Mouse (Mus musculus): ENCODE measurements around the gene 2810408A11Rik.

The 2810408A11Rik gene

DNA sequence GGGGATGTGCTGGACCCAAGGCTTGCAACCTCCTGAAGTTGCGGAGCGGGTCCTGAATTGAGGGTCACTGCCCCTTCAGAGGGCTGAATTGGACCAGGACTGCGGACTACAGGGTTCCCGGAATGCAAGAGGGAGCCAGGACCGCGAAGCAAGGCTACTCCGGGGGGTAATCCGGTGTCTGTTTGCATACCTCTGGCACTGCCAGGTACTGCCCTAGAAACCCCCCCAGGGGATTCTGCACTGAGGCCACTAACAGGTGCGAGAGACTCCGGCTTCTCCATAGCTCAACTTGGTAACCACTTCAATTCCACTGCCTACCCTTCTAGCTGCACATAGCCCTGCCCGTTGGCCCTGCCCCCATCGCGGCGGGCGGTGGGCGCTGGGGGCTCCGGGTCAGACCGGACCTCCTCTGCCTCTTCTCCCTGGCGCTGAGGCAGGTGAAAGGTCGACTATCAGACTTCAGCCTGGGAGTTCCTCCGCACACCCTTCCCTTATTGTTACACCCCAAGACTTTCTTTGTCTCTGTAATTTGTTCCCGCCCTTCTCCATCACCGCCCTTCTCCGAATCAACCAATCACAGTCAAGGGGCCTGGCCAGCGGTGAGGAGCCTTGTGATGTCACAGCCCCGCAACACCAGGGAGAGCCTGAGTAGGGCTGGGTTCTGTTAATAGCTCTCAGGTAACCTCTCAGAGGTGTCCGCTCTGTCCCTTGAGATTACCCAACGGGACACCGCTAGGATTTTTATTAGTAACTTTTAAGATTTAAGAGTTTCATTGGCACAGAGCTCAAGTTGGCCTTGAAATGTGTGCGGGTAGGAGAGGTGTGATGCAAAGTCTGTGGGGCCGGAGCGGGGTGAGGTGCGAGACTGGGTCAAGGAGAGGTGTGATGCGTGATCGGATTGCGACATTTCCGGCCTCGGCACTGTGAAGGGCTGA is at the start of gene 2810408A11Rik, which contains the start of gene Neurl4:
2810408A11Rik (minus strand) TSS at position 517 of the 935 bp plus-strand sequence.
Neurl4 (plus strand) TSS at position 602 of the 935 bp plus-strand sequence.
- DNase-seq (ENCODE audit: low spot score in 2 of 2): peak; percentile 79 to 89

DNA sequence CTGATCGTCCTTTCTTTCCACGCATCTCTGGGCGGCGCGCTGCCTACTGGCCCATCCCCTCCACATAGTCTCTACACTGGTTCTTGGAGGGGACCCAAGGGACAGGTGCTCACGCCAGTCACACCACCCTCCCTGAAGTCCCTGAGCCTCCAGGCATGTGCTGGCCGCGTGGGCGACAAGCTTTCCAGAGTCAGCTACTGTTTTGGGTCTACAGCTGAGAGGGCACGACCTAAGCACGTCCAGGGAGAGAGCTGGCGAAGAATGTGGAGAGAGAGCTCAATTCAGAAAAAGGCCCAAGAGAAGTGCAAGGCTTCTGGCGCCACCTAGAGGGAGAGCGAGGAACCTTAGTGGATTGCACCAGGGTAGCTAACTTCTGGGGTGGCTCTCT is 48.0 kb upstream of the 2810408A11Rik start:
- peak; percentile 33 to 78 for DNase-seq (ENCODE audit: low spot score in 2 of 2)

DNA sequence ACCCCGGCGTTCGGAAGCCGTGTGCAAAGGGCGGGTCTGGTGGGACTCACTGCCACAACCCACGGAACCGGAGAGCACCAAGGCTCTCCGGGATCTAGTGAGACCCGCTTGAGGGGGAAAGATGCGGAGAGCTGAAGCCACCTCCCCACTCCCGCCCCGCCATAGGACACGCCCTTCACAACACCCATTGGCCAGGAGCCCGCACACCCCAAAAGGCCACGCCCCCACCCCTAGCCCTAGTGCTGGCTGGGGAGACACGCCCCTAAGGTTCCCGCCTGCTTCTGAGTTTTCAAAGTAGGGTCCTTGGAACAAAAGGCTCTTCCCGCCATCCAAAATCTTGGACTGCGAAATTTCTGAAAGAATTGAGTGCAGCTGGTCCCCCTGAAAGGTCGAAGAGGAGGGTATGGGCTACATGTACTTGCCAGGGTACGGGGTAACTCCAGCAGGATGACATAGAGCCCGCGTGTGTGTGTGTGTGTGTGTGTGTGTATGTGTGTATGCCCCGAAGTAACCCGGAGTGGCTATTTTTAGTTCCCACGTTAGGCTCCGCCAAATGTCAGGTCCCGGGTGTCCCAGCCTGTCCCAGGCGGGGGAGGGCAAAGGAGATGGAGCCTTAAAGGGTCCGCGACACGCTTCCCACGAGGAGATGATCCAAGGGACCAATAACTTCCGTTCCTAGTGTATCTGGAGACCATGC is 47.4 kb upstream of the 2810408A11Rik start, which contains the start of gene Slc2a4:
Slc2a4 (minus strand) TSS at position 123 of the 697 bp plus-strand sequence.
- peak in 1 of 2 experiments; percentile 41 for DNase-seq (ENCODE audit: low spot score in 2 of 2)

DNA sequence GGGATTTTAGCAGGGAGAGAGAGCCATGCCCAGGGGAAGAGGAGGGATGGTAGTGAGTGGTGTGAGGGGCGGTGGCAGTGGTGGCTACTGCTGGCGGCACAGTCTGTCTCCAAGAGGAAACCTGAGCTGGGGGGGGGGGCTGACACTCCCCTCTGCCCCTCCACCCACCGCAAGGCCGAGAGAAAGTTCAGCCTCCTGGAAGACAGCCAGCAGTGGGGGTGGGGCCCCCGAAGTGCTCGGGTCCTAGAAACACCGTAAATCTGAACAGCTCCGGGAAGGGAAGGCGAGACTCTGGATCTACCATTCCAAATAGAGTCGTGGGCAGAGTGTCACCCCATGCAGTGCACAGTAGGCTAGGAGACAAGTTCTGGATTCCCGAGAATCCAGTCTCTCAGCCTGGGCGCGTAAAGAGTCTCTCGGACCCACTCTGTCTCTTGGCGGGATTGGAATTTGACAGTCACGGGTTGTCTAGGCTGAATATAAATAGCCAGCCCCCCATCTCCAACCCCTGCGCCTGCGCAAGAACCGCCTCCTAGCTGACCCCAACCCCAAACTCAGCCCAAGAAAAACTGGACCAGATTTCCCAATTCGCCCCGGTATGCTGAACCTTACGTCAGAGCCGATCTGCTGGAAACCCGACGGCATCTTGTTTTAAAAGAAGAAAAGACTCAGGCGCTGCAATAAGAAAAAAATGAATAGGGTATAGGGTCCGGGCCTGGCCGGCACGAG is 46.7 kb upstream of the 2810408A11Rik start:
- no peak for DNase-seq (ENCODE audit: low spot score in 2 of 2)

DNA sequence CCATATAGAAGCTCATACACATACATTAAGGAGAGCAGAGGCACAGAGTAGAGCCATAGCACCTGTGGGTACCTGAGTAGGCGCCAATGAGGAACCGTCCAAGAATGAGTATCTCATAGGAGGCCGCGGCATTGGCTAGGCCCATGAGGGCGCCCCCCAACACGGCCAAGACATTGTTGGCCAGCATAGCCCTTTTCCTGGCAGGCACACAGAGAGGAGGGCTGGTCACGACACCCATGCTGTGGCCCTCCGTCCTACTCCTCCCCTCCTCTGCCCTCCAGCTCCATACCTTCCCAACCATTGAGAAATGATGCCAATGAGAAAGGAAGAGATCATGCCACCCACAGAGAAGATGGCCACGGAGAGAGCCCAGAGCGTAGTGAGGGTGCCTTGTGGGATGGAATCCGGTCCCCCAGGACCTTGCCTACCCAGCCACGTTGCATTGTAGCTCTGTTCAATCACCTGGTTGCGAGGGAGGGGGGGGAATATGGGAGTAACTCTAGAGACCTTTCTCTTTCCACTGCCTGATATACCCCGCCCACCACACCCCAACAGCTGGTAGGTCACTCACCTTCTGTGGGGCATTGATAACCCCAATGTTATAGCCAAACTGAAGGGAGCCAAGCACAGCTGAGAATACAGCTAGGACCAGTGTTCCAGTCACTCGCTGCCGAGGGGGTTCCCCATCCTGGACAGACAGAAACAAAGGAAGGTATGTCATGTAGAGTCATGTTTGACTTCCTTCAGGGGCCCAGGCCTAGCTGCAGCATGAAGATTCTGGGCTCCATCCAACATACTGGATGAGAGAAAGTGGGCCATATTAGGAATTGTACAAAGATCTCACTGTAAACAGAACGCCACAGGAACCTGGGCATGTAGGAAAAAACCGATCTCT is 45.5 kb upstream of the 2810408A11Rik start:
- no peak for DNase-seq (ENCODE audit: low spot score in 2 of 2)

DNA sequence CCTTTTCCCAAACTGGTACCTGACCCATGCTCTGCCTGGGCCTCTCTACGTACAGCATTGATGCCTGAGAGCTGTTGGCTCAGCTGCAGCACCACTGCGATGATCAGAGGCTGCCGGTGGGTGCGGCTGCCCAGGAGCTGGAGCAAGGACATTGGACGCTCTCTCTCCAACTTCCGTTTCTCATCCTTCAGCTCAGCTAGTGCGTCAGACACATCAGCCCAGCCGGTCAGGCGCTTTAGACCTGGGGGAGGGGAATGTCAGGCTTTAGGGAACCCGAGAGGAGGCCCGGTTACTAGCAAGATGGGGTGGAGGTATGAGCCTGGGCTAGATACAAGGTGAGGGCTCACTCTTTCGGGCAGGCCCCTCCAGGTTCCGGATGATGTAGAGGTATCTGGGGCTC is 44.4 kb upstream of the 2810408A11Rik start:
- DNase-seq (ENCODE audit: low spot score in 2 of 2): no peak

DNA sequence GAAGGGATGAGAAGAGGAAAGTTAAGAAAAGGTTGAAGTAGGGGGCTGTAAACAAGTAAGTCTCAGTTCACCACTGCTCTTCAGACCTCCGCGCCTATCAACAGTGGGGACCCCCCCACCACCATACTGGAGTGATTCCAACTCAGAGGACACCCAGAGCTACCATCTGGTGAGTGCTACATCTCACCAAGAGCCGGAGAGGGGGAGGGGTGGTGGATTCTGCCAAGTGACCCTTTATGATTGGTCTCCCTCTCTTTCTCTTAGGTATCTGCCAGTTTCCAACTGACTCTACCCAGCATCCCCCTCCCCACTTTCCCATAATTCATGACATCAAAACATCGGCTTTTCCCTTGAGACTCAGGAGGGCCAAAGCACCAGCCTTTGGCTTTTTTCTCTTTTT is 40.2 kb upstream of the 2810408A11Rik start:
- DNase-seq (ENCODE audit: low spot score in 2 of 2): no peak

DNA sequence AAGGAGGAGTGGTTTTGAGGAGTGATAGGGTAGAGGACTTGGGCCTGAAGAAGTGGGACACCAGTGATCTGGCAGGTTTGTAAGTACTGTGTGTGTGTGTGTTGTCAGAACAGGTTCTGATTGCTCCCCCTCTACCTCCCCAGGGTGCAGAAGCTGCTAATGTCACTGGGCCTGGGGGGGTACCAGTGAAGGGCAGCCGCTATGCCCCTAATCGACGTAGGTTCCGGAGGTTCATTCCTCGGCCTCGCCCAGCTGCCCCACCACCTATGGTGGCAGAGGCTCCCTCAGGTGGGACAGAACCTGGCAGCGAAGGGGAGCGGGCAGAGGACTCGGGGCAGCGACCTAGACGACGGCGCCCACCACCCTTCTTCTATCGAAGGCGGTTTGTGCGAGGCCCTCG is 38.9 kb upstream of the 2810408A11Rik start:
- DNase-seq (ENCODE audit: low spot score in 2 of 2): no peak

DNA sequence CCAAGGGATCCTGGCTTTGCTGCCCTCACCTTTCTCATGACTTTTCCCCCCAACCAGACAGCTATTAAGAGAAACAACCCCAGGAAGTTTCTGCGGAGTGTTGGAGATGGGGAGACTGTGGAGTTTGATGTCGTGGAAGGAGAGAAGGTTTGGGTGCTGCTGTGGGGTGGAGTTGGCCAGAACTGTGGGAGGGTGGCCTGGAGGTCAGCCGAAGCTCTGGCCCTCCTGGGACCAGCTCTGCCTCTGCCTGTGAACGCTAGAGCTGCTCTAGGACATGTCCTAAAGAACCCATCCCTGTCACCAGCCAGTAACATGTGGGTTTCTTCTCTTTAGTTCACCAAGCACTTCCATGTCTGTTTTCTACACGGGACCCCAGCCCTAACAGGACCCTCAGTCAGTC is 38.4 kb upstream of the 2810408A11Rik start:
- DNase-seq (ENCODE audit: low spot score in 2 of 2): no peak

DNA sequence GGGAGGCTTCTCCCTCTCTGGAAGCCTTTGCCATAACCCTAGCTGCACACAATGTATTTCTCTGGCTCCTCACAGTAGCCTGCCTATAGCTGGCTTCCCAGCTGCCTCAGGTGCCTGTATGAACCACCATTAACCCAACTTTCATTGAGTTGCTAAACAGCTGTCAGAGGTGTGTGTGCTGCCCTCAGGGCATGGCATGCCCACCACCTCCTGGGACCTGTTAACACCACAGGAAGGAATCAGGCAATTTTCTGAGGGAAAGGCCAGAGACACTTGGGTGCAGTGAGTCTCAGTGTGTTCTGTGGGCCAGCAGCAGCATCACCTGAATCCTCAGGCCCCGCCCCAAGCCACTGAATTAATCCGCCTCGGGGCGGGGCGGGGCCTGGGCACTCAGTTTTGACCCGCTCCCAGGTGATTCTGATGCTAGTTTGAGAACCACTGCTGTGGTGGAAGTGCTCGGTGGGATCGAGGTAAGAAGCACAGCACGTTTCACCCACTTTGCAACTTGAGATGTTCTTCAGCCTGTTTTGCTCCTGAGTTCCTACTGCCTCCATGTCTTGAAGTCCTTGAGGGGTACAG is 37.7 kb upstream of the 2810408A11Rik start:
- DNase-seq (ENCODE audit: low spot score in 2 of 2): no peak

DNA sequence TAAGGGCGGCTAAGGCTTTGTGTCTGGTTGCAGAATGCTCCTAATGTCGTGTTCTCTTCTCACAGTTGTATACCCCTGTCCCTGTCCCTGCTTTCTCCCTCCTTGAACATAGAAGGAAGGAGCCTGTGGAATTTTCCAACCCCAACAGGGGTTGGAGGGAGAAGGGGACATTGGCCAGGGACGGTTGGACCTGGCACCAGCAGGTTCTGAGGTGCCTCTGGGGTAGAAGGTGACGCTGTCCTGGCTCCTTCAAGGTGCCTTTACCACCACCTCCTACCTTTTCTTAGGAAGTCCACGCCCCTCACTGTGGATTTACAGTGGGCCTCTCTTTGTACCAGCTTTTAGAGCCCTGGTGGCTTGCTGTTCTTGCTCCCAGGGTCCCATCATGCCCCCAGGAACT is 37.0 kb upstream of the 2810408A11Rik start:
- no peak for DNase-seq (ENCODE audit: low spot score in 2 of 2)

DNA sequence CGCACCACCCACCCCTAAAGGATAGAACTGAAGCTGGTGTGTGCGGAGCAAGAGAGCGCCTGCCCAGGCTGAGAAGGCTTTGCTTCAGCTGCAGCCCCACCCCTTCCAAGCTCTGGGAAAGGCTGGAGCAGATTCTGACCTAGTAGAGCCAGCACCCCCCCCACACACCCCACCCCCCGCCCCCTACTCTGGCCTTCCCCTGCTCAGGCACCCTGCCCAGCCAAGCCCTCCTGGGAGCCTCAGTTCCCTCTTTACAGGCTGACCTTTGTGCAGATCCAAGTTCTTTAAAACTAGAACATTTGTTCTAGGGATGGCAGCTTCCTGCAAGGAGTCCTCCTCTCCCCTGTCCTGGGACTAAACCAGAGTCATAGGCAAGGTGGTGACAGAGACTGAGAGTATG is 36.6 kb upstream of the 2810408A11Rik start:
- no peak for DNase-seq (ENCODE audit: low spot score in 2 of 2)

DNA sequence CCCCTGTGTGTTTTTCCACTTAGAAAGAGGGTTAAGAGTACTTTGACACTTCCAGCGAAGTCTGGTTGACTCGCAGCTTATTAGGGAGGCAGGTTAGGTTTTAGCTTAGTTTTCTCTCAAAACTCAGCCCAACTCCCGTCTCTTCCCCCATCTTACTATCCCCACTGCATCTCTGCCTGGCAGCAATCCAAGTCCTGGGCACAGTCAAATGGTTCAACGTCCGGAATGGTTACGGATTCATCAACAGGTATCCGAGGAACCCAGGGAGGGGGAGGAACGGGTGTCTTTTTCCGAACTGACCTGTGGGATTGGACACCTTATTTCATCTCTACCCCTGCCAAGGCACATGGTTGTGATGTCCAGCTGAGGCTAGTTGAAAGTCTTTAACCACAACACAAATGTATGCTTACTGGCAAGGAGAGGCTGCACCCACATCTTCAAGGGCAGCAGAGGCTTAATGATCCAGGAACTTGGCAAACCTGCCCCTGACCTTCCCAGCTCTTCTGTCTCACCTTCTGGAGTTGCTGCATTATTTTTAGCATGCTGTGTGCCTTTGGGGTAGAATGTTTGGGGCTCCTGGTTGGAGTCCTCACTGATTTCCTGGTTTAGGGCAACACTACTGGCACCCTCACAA is 36.0 kb upstream of the 2810408A11Rik start:
- no peak for DNase-seq (ENCODE audit: low spot score in 2 of 2)

DNA sequence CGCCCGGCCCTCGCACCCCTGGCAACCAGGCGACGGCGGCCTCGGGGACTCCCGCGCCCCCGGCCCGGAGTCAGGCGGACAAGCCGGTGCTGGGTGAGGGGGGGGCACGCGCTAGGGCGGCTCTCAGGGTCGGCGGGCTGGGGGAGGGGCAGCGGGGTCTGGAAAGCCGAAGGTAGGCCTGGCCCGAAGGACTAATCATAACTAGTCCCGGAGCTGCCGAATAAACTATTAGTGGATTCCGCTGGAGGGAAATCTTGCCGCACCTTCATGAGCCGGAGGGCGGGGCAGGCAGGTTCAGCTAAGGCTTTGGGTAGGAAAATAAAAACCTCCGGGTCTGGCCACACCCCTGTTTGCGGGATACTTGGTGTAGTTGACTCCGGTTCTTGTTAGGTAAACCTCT is 35.4 kb upstream of the 2810408A11Rik start:
- no peak for DNase-seq (ENCODE audit: low spot score in 2 of 2)

DNA sequence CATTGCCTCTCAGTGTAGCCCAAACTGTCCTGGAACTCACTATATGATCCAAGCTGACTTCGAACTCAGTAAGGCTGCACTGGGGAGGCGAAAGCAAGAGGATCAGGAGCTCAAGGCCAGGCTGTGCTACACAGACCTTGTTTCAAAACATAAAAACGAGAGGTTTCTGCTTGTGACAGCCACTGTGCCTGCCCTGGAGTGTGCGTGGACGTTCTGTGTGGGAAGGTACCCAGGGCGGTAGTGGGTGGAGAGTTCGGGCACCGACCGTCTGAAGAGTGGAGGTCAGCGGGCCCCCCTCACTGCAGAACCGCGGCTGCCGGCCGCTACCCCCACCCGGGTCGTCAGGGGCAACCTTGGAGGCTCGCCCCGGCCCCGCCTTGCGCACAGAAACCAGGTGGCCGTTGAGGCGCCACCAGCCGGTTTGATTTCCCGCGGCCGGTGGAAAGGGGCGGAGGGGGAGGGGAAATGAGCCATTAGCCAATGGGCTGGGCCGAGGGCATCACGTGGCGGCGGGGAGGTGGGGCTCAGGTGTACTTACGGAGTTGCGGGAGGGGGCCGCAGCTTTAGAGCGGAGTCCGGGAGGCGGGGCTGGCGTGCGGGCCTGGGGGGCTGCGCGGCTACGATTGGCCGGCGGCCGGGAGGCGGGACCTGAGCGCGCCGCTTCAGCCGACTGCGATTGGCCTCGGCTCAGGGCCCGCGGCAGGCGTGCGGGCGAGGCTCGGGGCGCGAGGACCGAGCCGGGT is 34.5 kb upstream of the 2810408A11Rik start, which contains the start of gene Ybx2:
Ybx2 (plus strand) TSS at position 660 of the 743 bp plus-strand sequence.
- DNase-seq (ENCODE audit: low spot score in 2 of 2): peak; percentile 69 to 87

DNA sequence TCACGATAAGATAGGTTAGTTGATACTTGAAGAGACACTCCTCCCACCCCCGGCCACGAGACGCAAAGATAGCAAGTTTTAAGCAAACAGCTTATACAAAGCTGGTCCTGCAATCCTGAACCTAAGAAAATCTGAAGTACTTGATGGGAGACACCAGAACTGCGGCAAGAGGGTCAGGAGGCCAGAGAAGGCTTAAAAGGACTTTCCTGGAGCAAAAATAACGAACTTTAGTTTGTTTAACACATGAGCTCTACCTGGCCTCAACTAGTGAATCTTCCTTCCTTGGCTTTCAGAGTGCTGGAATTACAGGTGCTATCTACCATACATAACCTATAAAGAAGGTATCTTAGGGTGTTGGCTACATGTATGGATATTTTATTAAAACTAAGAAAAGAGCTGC is 33.9 kb upstream of the 2810408A11Rik start:
- no peak for DNase-seq (ENCODE audit: low spot score in 2 of 2)

DNA sequence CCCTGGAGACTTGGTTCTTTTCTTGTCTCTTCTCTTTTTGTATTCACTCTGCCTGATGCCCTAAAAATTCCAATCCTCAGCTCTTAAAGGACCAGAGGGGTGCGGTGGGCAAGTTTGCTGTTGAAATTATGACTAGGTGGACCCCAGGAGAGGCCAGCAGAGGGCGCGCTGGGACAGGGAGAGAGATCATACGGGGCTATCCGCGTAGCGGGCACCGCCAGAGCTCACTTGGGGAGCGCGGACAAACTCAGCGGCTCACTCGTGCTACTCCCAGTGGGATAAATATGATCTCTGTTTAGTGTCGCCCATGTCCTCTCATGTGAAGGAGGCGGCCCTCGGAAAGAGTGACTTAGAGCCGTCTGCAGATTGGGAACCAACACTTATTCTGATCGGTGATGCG is 33.4 kb upstream of the 2810408A11Rik start:
- peak in 1 of 2 experiments; percentile 91 for DNase-seq (ENCODE audit: low spot score in 2 of 2)

DNA sequence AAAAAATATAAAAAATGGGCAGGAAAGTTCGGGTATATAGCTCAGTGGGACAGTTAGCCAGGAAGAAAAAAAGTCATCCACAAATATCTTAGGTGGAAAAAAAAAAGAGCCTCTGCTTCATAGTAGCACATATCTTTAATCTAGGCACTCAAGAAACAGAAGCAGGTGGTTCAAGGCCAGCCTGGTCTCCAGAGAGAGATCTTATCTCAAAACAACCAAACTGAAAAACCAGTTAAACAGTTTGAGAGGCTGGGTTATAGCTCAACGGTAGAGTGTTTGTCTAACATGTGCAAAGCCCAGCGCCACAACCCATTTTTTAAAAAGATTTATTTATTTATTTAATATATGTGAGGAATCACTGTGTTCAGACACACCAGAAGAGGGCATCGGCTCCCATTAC is 32.3 kb upstream of the 2810408A11Rik start:
- no peak for DNase-seq (ENCODE audit: low spot score in 2 of 2)

DNA sequence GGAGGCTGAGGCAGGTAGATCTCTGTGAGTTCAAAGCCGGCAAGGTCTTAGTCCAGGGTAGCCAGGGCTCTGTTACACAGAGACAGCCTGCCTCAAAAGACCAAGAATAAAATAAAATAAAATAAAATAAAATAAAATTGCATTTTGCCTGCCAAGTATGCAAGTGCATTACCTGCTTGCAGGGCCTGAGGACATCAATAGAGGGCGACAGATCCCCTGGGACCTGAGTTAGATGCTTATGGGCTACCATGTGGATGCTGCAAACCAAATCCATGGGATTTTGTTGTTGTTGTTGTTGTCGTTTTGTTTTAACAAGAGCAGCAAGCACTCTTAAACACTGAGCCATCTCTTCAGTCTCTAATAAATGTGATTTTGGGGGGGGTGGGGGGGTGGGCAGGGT is 31.5 kb upstream of the 2810408A11Rik start:
- DNase-seq (ENCODE audit: low spot score in 2 of 2): no peak

Data from left cerebral cortex, adult 9 months (tissue).